Mouse (Mus musculus) myocyte (in vitro differentiated cells): ENCODE data around the gene Abhd10. TPM values are rescaled to one million over a fixed set of nuclear protein-coding genes. Genes with fewer than 3 reads are reported as not detected.

ENCODE experiments used
- H3K27me3 ChIP-seq: one replicate; pipeline ENCODE4 v1.6.1; 2011; ENCODE audit not compliant: control insufficient read depth, insufficient read depth, insufficient read length
- H3K36me3 ChIP-seq: one replicate; pipeline ENCODE4 v1.6.1; 2011; ENCODE audit not compliant: control insufficient read depth, insufficient read depth
- H3K4me2 ChIP-seq: one replicate; pipeline ENCODE4 v1.6.1; 2011; ENCODE audit warnings: low read depth, control low read depth
- H3K4me3 ChIP-seq: one replicate; pipeline ENCODE4 v1.5.1; 2011; ENCODE audit warnings: mild to moderate bottlenecking, control low read depth, moderate library complexity
- H3K79me2 ChIP-seq: one replicate; pipeline ENCODE4 v1.6.1; 2011; ENCODE audit not compliant: control insufficient read depth, insufficient read depth
- H3ac ChIP-seq: one replicate; pipeline ENCODE4 v1.6.1; 2011; ENCODE audit not compliant: control insufficient read depth, insufficient read length
- CEBPB ChIP-seq: IDR thresholded peaks from 2 replicates; pipeline ENCODE4 v1.6.1; 2011; ENCODE audit warnings: mild to moderate bottlenecking, moderate library complexity; ENCODE audit not compliant: poor library complexity, insufficient read depth, severe bottlenecking
- E2F4 ChIP-seq: IDR thresholded peaks from one replicate; pipeline ENCODE4 v1.6.1; 2011; ENCODE audit warnings: mild to moderate bottlenecking, control low read depth, moderate library complexity; ENCODE audit not compliant: insufficient read depth
- MAX ChIP-seq: IDR thresholded peaks from one replicate; pipeline ENCODE4 v1.6.1; 2011; ENCODE audit warnings: low read depth, mild to moderate bottlenecking, control low read depth
- MYOD1 ChIP-seq, 3 experiments: IDR thresholded peaks; one replicate each; pipeline ENCODE4 v1.6.1; 2011; ENCODE audit warnings: control low read depth in 2 of 3, low read depth in 2 of 3, mild to moderate bottlenecking in 2 of 3, moderate library complexity in 1 of 3; ENCODE audit not compliant: insufficient read length in 2 of 3, control insufficient read depth in 1 of 3
- MYOG ChIP-seq, 3 experiments: IDR thresholded peaks; one replicate each; pipeline ENCODE4 v1.6.1; 2011; ENCODE audit warnings: control low read depth in 2 of 3, low read depth in 2 of 3, mild to moderate bottlenecking in 2 of 3; ENCODE audit not compliant: insufficient read length in 2 of 3, control insufficient read depth in 1 of 3, insufficient read depth in 1 of 3
- POLR2A ChIP-seq: IDR thresholded peaks from one replicate; pipeline ENCODE4 v1.6.1; 2011; ENCODE audit warnings: low read depth, mild to moderate bottlenecking, control low read depth, moderate library complexity; ENCODE audit not compliant: insufficient read length
- POLR2AphosphoS2 ChIP-seq: IDR thresholded peaks from one replicate; pipeline ENCODE4 v1.6.1; 2011; ENCODE audit warnings: low read depth, control low read depth; ENCODE audit not compliant: insufficient read length
- REST ChIP-seq: IDR thresholded peaks from one replicate; pipeline ENCODE4 v1.6.1; 2011; ENCODE audit warnings: mild to moderate bottlenecking, control low read depth, moderate library complexity; ENCODE audit not compliant: insufficient read depth, insufficient read length
- SRF ChIP-seq: IDR thresholded peaks from one replicate; pipeline ENCODE4 v1.6.1; 2011; ENCODE audit warnings: low read depth; ENCODE audit not compliant: control insufficient read depth, insufficient read length
- TCF12 ChIP-seq: IDR thresholded peaks from one replicate; pipeline ENCODE4 v1.6.1; 2011; ENCODE audit warnings: mild to moderate bottlenecking, control low read depth; ENCODE audit not compliant: poor library complexity, insufficient read depth, severe bottlenecking
- TCF3 ChIP-seq: IDR thresholded peaks from one replicate; pipeline ENCODE4 v1.6.1; 2011; ENCODE audit warnings: low read depth, control low read depth; ENCODE audit not compliant: insufficient read length
- USF1 ChIP-seq: IDR thresholded peaks from one replicate; pipeline ENCODE4 v1.6.1; 2011; ENCODE audit warnings: low read depth, mild to moderate bottlenecking, control low read depth, moderate library complexity
- polyA plus RNA-seq: library from polyadenylated mRNA; unstranded; fragments of >200 nt; fragmentation: generic; extraction: Trizol; gene quantifications from one replicate; pipeline ENCODE4 v1.2.1, GENCODE M21; 2012; ENCODE audit warnings: missing spikeins

Abhd10 gene
- polyA plus RNA-seq, 1 experiment: 6.9 TPM

DNA sequence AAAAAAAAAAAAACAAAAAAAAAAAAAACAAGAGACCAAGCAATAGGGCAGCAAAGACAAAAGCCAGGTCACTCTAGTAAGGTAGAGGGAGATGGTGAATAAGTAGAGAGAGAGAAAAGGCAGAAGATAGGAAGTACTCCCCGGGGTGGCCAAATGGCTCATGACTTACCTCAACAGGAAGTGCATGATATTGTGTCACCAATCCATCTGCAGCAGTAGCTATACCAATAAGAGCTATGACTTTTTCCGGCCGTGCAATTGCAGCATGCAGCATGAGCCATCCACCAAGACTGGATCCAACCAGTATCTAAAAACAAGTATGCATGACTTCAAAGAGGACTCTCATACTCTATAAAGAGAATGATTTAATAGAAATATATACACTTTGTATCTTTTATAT lies 6.0 kb downstream of the Abhd10 start:
- H3K36me3 ChIP-seq: peaks cover 19% of the 10 kb centered on the region

DNA sequence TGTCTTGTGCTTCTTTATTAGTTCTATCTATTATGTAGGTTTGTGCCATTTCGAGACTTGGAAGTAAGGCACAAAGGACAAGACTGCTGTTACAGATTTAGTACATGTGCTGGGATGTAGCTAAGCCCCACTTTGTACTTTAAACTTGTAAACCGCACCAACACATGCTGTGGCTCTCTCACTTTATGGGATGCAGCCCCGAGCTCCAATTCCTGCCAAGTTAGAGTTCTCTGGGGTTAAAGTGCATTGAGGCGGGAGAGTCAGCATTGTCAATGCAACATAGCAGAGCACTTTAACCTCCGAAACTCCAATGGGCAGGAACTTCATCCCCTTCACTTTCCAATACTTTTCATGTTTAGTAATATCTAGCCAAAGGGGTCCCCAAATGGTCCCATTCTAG lies 13.6 kb downstream of the Abhd10 start:
- H3K36me3 ChIP-seq: peaks cover 13% of the 10 kb centered on the region

More for the DNA sequence above, 6.0 kb downstream of the Abhd10 start:
- no peak overlapping the region for H3ac ChIP-seq
- peaks cover 18% of the 10 kb centered on the region for H3K79me2 ChIP-seq
- H3K4me3 ChIP-seq: no peak overlapping the region
- H3K27me3 ChIP-seq: no peaks in the 10 kb centered on the region
- no peak overlapping the region for H3K4me2 ChIP-seq
- TF ChIP-seq TCF12 (no peak), POLR2AphosphoS2 (no peak), MAX (no peak), MYOD1 (IDR thresholded peaks at IDR 0.05; ENCODE audit: control insufficient read depth in 1 of 3, insufficient read length in 2 of 3, low read depth in 2 of 3) (no peak), TCF3 (no peak), CEBPB (no peak)

GRCm38 (mm10) chr16:45724742-45725102 lies 18.0 kb downstream of the Abhd10 start:
- TF ChIP-seq MYOD1 (IDR thresholded peaks at IDR 0.05; ENCODE audit: control insufficient read depth in 1 of 3, insufficient read length in 2 of 3, low read depth in 2 of 3) (no peak), TCF12 (no peak), REST (no peak), POLR2AphosphoS2 (no peak), E2F4 (no peak), CEBPB (no peak), USF1 (no peak), MAX (no peak)
- no peak overlapping the region for H3K4me3 ChIP-seq
- H3ac ChIP-seq: no peak overlapping the region
- H3K36me3 ChIP-seq: no peaks in the 10 kb centered on the region
- H3K79me2 ChIP-seq: no peaks in the 10 kb centered on the region
- H3K4me2 ChIP-seq: no peak overlapping the region
- H3K27me3 ChIP-seq: no peaks in the 10 kb centered on the region

More for the DNA sequence above, 13.6 kb downstream of the Abhd10 start:
- no peak for TF ChIP-seq MYOG (IDR thresholded peaks at IDR 0.05; ENCODE audit: control insufficient read depth in 1 of 3, insufficient read depth in 1 of 3, insufficient read length in 2 of 3, low read depth in 2 of 3)
- no peak overlapping the region for H3K4me3 ChIP-seq
- H3ac ChIP-seq: no peak overlapping the region
- no peak overlapping the region for H3K4me2 ChIP-seq
- H3K79me2 ChIP-seq: no peaks in the 10 kb centered on the region
- H3K27me3 ChIP-seq: no peaks in the 10 kb centered on the region

DNA sequence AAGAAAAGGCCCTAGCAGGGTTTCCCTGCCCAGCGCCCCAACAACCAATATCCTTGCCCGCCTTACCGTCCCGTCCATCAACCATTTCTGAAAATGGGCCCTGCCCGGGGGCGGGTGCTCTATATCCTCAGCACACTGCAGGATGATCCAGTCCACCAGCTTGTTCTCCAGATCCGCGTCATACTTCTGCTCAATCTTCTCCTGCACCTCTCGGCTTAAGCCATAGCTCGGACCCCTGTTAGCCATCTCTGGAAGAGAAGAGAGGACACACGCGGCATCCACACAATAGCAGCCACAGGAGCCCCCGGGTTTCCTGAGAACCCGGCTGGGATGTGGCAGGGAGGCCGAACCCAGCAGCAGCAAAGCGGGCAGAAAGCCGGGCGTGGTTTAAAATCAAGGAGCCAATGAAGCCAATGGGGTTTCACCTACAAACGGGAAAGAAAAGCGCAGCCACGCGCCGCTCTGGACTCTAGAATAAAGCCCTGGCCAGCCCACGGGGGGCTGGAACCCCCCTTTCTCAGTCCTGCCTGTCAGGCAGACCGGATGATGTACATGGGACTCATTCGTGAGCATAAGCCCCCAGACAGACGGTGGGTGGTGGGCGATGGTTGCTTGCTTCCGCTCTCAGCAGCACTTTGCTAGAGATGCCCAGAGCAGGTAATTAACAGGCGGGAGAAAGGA lies 18.6 kb downstream of the Abhd10 start, which contains the start of gene Tagln3:
Tagln3 (minus strand) TSS at position 548 of the 681 bp plus-strand sequence.
- Histone ChIP-seq H3K4me2 (no peak within 1 kb of the TSS), H3K4me3 (no peak within 1 kb of the TSS), H3K79me2 (no peaks in the 10 kb centered on the region), H3K36me3 (no peaks in the 10 kb centered on the region), H3ac (no peak within 1 kb of the TSS), H3K27me3 (no peaks in the 10 kb centered on the region)
- TF ChIP-seq USF1 (no peak), CEBPB (no peak), TCF3 (no peak), MYOD1 (IDR thresholded peaks at IDR 0.05; ENCODE audit: control insufficient read depth in 1 of 3, insufficient read length in 2 of 3, low read depth in 2 of 3) (no peak), REST (no peak), E2F4 (no peak), SRF (no peak), POLR2A (no peak), TCF12 (no peak), POLR2AphosphoS2 (no peak), MYOG (IDR thresholded peaks at IDR 0.05; ENCODE audit: control insufficient read depth in 1 of 3, insufficient read depth in 1 of 3, insufficient read length in 2 of 3, low read depth in 2 of 3) (no peak), MAX (no peak)

GRCm38 (mm10) chr16:45723172-45723901 lies 19.4 kb downstream of the Abhd10 start:
- Histone ChIP-seq H3ac (no peak overlapping the region), H3K4me2 (no peak overlapping the region), H3K79me2 (no peaks in the 10 kb centered on the region), H3K27me3 (no peaks in the 10 kb centered on the region), H3K36me3 (no peaks in the 10 kb centered on the region), H3K4me3 (no peak overlapping the region)
- TF ChIP-seq MYOG (IDR thresholded peaks at IDR 0.05; ENCODE audit: control insufficient read depth in 1 of 3, insufficient read depth in 1 of 3, insufficient read length in 2 of 3, low read depth in 2 of 3) (no peak), TCF12 (no peak), MYOD1 (IDR thresholded peaks at IDR 0.05; ENCODE audit: control insufficient read depth in 1 of 3, insufficient read length in 2 of 3, low read depth in 2 of 3) (no peak), E2F4 (no peak), USF1 (no peak), TCF3 (no peak), POLR2A (no peak), REST (no peak), SRF (no peak), POLR2AphosphoS2 (no peak), MAX (no peak), CEBPB (no peak)
